Mouse (Mus musculus): ENCODE results near the gene Gm20388.

DNA sequence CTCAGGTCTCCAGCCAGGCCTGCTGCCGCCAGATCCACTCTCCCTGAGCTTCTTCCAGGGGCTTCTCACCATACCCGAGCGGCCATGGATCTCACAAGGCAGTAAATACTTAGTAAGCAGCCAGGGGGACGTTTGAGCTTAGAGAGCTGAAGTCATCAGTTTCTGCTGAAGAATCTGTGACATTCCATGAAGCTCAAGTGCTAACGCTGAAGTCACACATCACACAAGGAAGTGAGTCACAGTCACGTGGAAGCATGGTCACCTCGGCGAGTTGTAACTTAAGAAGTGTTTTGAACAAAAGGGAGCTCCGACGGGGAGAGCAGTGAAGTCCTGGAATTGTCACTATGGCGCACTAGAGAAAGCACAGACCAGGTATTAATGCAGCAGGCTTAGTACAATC, 4239.4 kb downstream of the Gm20388 start:
- TF ChIP-seq CTCF (IDR thresholded peaks at IDR 0.05; ENCODE audit: low read depth) (no peak), EP300 (optimal IDR thresholded peaks at IDR 0.05) (no peak)
